Mouse (Mus musculus): ENCODE measurements around the gene Exo5.

Gene Exo5

DNA sequence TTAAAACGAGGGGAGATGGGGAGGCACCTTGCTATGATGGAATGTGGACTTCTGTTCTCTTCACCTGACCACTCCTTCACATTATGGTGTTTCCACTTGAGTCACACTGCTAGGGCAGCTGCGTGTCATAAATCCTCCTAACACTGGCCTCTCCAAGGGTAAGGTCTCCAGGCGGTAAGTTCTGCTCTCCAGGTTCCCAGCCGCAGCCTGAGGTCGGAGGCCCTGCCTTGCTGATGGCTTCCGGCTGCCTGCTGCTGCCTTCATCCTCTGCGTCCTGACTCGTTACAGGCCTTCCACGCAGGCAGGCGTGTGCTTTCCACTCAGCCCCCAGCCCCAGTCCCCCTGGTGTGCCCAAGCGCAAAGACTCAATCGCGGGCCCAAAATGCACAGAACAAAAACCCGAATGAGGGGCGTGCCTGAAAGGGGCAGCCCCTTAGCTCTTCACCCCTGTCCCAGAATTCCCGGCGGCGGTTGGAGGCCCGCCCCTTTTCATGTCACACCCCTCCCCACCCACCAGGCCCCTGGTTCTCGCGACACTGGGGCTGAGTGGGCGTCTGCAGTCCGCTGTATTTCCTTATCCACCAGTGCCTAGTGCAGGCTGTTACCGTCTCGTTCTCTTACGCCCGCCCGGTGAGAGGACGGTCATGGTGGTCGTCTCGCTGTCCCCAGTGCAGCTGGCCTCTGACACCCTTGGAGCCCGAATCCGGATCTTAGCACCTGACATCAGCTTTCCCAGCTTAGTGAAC is at the start of gene Exo5:
TSS of gene Exo5 (minus strand) at position 464 of the 746 bp plus-strand sequence.
- in situ Hi-C loops (cut with MseI, MboI), result no loop called here

DNA sequence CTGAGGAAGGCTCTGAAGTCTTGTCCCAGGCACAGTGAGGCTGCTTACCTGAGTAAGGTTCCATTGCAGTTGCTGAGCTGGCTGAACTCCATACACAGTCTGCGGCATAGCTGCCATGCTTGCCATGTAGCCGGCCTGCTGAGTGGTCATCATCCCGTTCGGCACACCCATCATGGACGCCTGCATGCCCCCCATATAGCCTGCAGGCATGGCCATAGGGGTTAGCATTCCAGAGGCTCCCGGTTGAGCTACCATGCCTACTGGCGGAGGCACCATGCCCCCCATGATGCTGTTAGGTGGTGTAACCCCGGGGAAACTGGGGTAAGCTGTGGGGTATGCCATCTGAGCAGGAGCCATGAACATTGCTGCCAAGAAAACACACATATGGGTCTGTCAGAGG is 47.0 kb upstream of the Exo5 start:
- in situ Hi-C loops (cut with MseI, MboI), result no loop called here

DNA sequence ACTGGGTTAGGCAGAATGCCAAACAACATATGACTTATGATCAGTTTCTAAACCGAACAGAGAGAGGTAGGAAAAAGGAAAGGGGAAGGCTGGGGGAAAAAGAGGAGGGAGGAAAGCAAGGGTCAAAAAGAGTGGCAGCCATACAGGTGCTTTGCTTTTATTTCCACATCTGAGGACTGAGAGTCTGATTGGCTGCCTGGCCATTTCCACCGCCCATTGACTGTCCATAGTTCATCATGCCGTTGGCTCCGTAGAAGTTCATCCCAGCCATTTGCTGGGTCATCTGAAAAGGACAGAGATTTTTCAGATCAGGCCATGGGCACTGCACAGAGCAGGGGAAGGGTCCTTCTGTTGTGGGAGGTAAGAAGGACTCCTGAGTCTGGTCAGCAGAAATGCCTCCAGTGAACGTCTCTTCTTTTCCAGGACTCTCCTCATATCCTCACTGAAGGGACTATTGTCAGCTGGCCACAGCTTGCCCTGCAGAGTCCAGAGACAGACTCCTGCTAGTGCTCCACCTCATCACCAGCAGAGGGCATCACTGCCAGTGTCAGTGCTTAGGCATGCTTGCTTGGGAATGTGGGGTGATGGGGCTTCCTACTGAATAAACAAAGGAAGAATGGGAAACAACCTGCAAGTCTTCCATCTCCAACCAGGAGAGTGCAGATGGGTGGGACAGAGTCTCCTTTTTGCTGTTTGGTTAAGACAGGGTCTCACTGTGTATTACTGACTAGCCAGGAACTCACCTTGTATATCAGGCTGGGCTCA is 44.7 kb upstream of the Exo5 start:
- in situ Hi-C loops (cut with MseI, MboI), result no loop called here

DNA sequence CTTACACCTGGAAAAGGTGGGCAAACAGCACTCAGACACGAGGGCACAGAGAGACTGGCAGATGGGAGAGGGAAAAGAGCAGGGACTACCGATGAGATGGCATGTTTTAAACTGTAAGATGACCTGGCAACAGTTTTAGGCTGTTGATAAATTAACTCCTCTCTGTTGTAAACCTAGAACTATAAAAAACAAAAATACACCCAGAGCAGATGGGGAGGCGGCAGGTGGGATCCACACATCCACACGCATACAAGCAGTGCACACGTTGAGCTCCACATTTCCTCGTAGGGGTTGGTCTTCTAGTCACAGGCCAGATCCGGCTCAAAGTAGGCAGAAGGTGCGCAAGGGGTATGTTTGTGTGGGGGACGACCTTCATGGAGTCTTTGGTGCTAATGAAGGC is 43.7 kb upstream of the Exo5 start:
- in situ Hi-C loops (cut with MseI, MboI), result no loop called here

DNA sequence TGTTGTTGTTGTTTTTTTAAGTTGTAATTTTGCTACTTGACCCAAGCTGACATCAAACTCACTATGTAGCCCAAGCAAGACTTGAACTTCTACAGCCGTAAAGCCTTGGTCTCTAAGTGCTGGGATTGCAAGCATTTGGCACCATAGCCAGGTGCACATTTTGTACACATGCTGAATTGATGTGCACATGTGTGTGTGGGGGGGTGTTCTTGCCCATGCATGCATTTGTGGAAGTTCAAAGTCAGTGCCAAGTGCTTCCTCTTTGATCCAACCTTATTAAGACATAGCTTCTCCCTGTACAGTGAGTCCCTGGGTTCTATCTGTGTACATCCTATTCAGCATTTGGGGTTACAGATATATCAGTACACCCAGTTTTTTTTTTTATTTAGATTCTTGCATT is 30.8 kb upstream of the Exo5 start:
- in situ Hi-C loops (cut with MseI, MboI), result no loop called here

DNA sequence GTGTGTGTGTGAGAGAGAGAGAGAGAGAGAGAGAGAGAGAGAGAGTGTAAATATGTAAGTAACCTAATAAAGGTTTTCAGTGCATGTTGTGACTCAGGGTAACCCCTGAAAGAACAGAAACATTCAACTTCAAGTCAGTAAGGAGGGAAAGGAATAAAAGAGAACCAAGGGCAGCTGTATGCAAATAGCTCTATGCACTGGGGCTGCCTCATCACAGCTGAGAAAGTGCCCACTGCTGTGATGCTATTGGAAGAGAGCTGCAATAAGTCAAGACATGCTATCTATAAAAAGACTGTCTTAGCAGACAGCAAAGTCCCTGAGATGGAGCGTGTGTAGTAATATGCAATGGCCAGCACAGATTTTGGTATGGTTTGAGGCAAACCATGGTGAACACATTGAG is 28.9 kb upstream of the Exo5 start:
- in situ Hi-C loops (cut with MseI, MboI), result no loop called here

DNA sequence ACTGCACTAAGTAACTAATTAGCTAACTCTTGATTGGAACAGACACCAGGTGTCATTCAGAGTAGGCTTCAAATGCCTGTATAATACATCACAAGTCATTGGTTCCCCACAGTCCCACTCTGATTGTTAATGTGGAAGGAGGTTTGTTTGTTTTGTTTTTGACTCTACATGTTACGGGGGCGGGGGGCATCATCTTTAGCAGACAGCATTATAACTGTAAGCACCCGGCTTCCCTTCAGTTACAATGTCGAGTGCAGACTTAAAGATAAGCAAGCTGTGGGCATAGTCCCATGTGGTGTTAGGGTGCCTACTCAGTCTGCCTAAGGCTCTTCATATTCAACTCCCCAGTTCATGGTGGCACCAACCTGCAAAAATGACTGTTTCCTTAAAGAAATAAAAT is 28.2 kb upstream of the Exo5 start:
- in situ Hi-C loops (cut with MseI, MboI), result no loop called here

DNA sequence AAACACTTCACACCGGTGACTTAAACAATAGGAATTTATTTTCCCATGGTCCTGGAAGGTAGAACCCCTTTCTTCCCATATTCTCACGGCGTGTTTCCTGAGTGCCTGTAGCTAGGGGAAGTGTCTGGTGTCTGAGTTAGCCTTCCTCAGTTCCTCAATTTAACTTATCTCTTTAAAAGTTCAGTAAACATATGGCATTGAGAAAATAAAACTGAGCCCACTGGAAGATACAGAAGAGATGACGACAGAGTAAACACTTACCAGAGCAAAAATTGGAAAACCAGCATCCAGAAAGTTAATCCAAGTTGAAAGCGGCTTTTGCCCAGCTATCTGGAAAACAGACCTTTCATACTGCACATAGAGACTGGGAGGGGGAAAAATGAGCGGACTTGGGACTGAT is 27.3 kb upstream of the Exo5 start:
- in situ Hi-C loops (cut with MseI, MboI), result no loop called here

DNA sequence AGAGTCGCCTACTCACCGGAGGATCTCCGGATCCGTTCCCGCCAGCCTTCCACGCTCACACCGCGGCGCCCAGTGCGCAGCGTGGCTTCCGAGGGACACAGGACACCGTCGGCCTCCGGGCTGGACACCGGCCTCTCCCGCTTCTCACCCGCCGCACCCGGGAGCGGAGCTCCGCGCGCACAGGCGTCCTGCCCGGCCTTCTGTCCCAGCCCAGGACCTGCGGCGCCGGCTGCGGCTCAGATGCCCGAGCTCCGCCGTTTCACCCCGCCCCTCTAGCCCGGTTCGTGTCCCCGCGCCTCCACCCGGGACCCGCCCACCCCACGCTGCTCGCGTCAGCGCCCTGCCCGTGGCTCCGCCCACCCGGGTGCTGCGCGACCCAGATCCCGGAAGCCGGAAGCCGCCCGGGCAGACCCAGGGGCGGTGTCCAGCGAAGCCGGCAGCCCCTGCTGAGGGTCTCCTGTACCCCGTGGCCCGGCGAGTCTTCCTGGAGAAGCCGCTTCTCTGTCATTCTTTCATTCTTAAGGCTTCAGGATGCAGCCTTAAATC is 26.7 kb upstream of the Exo5 start, which contains the start of gene Zfp69:
TSS of gene Zfp69 (minus strand) at position 272 of the 546 bp plus-strand sequence.
- in situ Hi-C loops (cut with MseI, MboI), result no loop called here

DNA sequence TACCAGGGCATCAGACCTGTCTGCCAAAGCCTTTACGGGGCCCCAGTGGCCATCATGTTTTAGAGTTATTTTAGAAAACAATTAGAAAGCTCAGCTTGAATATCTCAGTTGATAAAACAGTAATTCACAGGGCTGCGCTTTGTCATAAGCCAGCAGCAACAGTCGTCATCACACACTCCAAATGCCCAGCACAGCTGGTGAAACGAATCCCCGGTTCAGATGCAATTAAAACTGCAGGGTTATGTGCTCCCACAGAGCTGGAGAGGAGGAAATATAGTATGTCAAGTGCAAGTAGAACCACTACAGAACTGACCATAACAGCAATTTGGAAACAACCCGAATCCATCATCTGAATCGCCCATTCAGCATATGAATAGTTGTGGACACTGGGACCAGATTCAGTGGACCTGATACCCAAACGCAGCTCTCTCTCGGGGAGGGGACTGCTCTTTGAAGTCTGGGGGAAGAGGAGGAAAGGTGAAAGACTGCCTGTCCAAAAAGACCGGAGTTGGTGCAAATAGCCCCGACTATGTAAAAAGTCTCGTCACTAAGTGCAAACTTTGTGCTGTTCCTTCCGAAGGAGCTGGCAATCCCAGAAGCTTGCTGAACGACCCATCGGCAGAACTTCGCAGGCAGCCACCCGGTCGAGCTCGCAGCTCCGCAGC is 26.1 kb upstream of the Exo5 start:
- in situ Hi-C loops (cut with MseI, MboI), result no loop called here

DNA sequence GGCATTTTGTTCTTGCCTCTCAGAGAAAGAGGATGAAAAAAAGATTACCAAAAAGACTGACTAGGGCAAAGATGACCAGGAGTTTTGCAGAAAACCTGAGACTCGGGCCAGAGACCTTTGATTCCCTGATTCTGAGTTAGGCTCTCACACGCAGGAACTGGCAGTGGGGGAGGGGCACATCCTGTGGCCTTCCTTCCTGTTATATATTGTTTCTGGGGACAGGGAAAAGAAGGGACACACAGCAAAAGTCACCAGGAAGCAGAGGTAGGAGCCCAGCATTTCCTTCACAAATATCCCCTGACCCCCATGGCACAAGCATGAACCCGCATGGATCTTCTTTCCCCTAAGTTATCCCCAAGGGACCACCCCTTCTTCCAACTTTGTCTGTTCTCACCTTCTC is 24.1 kb upstream of the Exo5 start:
- in situ Hi-C loops (cut with MseI, MboI), result no loop called here

DNA sequence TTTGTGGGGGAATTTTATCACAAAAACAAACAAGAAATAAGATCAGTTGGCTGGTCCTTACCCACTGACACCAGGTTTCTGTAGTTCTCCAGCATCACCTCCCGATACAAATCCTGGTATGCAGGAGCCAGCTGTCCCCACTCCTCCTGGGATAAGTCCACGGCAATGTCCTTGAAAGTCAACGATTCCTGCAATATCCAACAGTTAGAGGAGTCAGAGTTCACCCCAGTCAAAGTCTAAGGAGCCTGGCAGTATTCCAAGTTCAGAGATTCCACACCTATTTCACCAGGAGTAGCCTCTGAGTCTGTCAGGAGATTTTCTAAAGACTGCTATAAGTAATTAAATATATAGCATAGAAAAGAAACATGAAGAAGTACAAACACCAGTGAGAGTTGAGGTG is 10.2 kb upstream of the Exo5 start:
- in situ Hi-C loops (cut with MseI, MboI), result no loop called here

DNA sequence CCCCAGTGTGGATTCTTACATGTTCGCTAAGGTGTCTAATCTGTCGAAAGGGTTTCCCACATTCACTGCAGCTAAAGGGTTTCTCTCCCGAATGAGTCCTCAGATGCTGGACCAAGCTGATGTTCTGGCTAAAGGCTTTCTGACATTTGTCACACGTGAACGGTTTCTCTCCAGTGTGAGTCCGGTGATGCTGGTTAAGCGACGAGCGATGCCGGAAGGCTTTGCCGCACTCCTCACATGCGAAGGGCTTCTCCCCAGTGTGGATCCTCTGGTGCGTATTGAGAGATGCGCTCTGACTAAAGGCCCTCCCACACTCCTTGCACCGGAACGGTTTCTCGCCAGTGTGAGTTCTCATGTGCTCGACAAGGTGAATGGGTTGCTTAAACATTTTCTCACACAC is 5.9 kb upstream of the Exo5 start:
- in situ Hi-C loops (cut with MseI, MboI), result no loop called here

DNA sequence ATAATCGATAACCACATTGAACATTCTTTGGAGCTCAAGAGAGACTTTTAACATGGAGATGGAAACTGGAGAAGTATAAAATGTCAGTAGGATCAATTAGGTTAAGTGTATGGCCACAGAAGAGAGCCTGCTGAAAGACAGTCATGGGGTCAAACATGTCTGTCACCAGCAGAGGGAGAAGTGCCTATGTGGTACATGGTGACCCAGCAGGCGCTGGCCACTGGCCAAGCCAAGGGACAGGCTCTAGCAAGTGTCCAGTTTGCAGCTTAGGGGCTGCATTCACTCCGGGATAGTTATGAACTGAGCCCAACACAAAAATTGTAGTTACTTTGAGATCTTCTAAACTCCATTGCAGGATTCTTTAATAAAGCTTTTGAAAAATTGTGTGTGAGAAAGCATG is 3.9 kb upstream of the Exo5 start:
- in situ Hi-C loops (cut with MseI, MboI), result no loop called here

DNA sequence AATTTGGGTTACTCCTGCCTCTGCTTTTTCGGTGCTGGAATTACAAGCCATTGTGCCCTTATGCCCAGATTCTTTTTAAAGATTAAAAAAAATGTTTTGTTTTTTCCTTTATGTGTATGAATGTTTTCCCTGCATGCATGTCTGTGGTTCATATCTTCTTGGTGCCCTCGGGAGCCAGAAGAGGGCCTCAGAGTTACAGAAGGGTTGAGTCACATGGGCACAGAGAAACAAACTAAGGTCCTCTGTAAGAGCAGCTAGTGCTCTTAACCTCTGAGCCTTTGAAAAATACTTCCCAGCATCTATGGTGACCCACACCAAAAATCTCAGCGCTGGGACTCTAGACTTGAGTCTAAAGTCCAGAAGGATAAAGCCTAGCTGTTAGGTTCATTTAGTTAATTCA is 569 bp upstream of the Exo5 start:
- in situ Hi-C loops (cut with MseI, MboI), result no loop called here

DNA sequence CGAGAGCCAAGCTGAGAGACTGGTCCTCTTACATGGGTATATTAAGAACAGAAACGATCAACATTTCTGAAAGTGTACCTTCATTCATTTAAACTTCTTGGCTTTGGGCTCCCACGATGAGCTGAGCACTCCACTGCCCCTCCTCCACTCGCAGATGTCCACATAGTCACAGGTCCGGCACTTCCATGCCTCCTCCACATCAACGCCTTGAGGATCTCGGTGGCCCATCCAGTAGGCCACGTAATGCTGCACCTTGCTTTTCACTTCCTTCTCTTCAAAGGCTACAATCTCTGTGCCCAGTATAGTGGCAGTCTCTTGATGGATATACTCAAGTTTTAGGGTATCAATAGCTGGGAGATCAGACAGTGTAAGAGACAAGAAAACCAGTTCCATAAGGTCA is 3.4 kb downstream of the Exo5 start:
- in situ Hi-C loops (cut with MseI, MboI), result no loop called here

DNA sequence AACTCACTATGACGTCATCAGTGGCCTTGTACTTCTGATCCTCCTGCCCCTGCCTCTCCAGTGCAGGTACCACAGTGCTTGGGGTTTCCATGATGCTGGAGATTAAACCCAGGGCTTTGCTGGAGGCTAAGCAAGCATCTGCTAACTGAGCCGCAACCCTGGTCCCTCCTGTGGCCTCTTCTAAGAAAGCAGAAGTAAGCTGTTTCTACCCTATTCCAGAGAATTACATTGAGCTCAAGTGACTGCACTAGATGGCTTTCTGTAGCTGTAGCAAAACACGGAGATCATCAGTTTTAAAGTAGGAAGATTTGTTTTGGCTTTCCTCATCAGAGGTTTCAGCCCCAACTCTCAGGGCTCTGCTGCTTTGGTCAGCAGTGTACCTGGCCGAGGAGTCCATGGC is 10.3 kb downstream of the Exo5 start:
- in situ Hi-C loops (cut with MseI, MboI), result no loop called here

DNA sequence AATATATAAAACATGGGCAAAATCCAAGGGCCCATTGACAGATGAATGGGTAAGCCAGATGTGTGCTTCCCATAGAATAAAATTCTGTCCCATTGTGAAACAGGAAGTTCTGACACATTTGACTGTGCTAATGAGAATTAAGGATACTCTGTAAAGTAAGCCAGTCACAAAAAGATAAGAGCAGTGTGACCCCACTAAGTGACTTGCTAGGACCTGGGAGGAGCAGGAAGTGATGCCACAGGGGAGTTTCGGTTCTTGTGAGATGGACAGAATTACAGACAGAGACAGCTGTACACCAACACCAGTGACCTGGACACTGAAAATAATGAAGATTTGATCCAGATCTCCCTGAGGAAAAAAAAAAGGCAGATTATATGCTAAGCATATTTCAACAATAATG is 11.0 kb downstream of the Exo5 start:
- in situ Hi-C loops (cut with MseI, MboI), result no loop called here

DNA sequence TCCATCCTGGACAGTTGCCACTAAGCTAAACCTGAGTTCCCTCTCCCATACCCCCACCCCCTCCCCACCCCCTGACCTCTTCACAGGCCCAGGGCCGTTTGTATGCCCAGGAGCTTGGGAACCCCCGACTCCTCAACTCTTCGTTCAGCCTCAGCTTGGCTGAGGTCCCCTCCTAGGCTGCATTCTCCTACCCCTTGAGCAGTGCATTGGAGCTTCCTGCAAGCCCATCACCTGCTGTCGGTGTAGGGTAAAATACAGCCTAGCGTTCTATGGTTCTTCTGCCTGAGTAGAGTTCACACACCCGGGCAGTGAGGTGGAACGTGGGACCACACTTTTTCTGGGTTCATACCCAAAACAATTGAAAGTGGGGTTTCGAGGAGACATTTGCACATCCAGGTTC is 11.4 kb downstream of the Exo5 start:
- in situ Hi-C loops (cut with MseI, MboI), result no loop called here

DNA sequence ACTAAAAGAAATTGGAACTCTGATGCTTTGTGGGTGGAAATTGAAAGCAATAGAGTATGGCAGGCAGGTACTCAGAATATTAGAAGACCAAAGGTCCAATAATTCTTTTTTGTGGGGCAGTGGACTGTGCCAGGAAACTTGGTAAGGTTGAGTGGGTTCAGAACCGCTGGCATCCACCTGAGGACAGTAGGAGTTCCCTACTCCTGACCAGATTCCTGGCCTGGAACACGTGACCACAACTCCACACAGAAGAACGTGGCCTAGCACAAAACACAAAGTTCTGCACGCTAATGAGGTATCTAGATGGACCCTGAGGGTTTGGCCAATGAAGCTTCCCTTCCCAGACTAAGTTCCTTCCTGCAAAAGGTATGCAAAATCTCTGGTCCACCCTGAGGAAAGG is 12.0 kb downstream of the Exo5 start:
- in situ Hi-C loops (cut with MseI, MboI), result no loop called here

DNA sequence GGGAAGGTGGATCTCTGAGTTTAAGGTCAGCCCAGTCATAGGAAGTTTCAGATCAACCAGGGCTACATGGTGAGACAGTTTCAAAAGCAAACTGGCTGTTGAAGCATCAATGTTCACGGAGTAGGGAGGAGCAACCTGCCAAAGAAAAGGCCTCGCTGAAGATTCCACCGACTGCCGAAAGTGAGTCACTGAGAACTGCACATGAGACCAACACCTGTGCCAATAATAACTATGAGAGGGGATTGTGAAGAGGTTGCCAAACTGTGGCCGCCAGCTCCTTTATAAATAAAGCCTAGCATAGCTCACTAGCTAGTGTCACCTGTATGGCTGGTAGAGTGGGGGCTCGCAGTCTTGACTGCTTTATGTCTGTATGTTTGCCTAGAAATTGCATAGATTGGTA is 13.7 kb downstream of the Exo5 start:
- in situ Hi-C loops (cut with MseI, MboI), result no loop called here

DNA sequence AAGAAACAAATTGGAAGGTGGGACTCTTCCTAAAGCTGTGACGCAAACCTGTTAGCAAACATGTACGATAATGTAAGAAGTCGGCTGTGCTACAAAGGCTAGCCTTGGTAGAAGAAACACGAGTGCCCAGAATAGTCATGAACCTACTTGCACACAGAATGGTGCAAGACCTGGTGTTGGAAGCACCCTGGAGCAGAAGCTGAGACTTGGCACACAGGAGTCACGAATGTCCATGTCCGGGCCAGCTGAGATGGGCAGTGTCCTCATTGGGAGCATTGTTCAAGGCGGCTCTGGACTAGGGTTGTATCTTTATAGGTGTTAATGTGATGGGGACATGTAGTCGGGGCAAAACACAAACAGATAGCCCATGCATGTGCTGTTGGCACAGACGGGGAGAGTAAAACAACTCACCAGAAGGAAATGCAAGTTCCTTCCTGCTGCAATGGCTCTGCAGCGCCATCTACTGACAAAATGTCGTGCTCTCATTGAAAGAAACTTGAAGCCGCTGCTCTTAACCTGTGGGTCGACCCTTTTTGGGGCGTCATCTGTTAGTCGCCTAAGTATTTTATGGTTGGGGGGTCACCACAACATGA is 15.2 kb downstream of the Exo5 start:
- in situ Hi-C loops (cut with MseI, MboI), result no loop called here
